Mouse (Mus musculus) gastrocnemius, postnatal 4 days (tissue): ENCODE results near the gene Slc15a1. TPM values are rescaled to one million over a fixed set of nuclear protein-coding genes. Genes with fewer than 3 reads are reported as not detected.

ENCODE experiments used
- DNase-seq, 2 experiments: peaks; one replicate each; pipeline ENCODE4 v3.0.0; 2021 to 2022; ENCODE audit warnings: low spot score in 2 of 2, mixed read lengths in 2 of 2
- long read RNA-seq, 2 experiments: library from polyadenylated mRNA; stranded (forward); transcript quantifications; one replicate each; pipeline ENCODE4 v2.0.0; 2021
- total RNA-seq, 2 experiments: library from RNA; stranded (reverse); gene quantifications; 2 replicates each; pipeline ENCODE4 v1.2.3; 2021

The Slc15a1 gene
- not detected for total RNA-seq
- long read RNA-seq, experiment 1 = 0 reads
- long read RNA-seq, experiment 2 = 0 reads

- DNase-seq = no peak
Measured at GRCm38 (mm10) chr14:121504781-121505484, at the start of gene Slc15a1. TSS of gene Slc15a1 (minus strand) at chr14:121505252.

DNA sequence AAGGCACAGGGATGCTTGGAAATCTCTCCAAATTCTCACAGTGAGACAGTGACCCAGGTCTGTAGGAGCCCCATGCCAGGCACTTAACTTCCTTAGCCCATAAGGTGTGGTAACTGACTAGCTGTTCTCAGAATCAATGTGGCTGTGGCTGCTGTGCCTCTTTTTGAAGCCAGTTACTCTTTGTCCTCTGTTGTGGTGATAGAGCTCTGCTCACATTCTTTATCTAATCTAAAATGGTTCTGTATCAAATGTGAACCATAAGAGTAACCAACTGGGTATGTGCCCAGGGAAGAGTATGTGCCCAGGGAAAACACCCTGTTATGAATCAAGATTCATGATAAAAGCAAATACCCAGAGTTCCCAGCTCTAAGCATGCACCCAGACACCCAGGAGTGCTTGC is 48.7 kb upstream of the Slc15a1 start:
- no peak for DNase-seq

- DNase-seq = no peak
Measured at GRCm38 (mm10) chr14:121552586-121552985, 47.5 kb upstream of the Slc15a1 start.

- DNase-seq = no peak
Measured at GRCm38 (mm10) chr14:121549834-121550233, 44.8 kb upstream of the Slc15a1 start.

- no peak for DNase-seq
Measured at GRCm38 (mm10) chr14:121547745-121548144, 42.7 kb upstream of the Slc15a1 start.

DNA sequence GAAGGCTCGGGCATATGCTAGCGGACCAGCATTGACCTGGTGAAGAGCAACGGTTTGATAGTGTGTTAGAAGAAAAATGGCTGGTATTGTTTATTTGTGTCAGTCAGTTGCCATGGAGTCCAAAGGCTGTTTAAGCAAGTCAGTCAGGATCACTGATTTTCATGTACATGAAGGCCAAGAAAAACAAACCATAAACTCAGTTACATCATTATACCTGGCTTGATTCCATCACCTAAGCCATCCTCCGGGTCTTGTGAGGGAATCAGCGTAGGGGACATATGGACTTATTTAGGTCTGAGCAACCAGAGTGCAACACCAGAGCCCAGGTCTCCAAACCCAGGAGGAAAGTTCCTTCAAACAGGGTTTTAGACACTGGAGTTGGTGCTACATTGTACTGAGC is 41.6 kb upstream of the Slc15a1 start:
- DNase-seq = no peak

GRCm38 (mm10) chr14:121545551-121546331 is 40.7 kb upstream of the Slc15a1 start:
- no peak for DNase-seq

DNA sequence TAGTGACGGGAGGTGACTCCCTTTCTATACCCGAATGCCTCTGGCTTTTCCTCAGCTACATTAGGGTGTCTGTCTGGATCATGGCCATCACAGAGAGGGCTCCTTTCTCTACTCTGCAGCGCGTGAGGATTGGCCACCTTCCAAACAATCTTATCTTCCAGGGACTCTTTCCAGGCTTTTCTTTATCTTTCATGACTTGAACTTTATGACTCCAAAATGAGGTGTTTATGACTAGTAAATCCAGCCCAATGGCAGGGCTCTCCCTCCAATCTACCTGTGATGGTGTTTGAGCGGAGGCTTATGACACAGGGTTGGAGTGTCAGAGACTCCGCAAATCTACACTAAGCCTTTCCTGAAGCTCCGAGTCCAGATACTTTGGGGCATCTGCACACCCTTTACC is 36.2 kb upstream of the Slc15a1 start:
- no peak for DNase-seq

GRCm38 (mm10) chr14:121534501-121534900 is 29.4 kb upstream of the Slc15a1 start:
- no peak for DNase-seq

DNA sequence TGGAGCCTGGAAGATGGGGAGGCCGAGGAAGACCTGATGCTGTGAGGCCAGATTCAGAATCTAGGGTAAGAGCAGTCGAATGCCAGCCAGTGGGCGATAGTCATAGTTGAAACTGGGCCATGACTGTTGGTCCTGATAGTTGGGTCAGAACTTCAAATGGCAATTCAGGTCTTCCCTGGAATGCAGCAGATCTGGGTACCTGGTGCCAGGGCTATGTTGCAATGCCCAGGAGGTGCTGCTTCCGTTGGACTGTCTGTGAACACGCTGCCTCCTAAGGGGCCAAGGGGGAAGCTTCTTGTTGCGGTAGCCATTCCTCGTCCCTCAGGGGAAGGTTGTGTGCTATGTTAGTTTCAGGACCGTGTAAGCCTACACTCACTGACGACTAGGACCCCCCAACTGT is 25.8 kb upstream of the Slc15a1 start:
- DNase-seq = no peak

GRCm38 (mm10) chr14:121527883-121528282 is 22.8 kb upstream of the Slc15a1 start:
- no peak for DNase-seq

DNA sequence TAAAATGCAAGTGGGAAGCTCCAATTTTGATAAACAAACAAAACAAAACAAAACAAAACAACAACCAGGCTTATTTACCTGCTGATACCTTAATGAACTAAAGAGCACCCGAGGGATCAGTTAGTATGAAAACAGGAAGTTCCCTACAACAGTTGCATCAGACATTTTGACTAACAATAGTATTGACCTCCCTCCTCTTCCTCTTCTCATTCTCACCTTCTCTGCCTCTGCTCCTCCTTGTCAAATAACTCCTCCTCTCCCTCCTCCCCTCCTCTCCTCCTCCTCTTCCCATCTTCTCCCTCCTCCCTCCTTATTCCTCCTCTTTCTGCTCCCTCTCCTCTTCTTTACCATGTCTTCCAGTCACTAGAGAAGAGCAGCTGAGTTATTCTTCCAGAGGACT is 22.1 kb upstream of the Slc15a1 start:
- no peak for DNase-seq

GRCm38 (mm10) chr14:121521709-121522108 is 16.7 kb upstream of the Slc15a1 start:
- DNase-seq = no peak

DNA sequence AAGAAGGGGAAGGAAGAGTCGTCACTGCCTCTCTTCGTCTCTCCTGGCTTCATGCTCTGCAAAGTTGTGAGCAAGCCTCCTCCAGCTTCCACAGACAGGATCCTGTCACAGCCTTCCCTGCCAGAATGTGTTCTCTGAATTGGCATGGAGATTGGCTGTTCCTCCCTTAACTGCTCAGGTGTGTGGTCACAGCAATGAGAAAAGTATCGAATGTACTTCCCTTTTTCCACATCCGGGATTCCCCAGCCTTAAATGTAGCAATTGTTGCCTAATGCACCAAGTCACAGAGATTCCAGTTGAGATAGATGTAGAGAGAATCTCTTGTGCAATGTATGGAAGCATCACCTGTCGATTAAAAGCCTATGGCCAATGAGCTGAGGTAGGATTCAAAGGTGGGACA is 11.8 kb upstream of the Slc15a1 start:
- no peak for DNase-seq

- no peak for DNase-seq
Measured at GRCm38 (mm10) chr14:121508929-121509328, 3.9 kb upstream of the Slc15a1 start.

DNA sequence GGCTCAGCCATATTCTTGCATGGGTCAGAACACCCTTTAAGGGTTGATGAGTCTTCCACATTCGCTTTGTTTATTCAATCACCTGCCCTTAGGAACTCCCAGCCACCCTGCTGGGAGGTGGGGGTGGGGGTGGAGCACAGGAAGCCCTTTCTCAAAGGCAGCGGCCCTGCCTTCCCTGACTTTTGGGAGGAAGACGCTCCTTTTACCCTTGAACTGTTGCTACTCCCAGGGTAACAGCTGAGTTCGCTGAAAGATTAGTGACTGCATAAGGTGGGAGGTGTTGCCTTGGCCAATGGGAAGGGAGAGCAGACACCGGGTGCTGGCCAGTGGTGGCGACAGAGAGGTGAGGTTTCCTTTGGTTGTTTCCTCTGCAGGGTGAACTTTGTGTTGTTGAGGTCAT is 1.3 kb upstream of the Slc15a1 start:
- no peak for DNase-seq

GRCm38 (mm10) chr14:121505485-121505860 is 421 bp upstream of the Slc15a1 start:
- DNase-seq = no peak

GRCm38 (mm10) chr14:121500577-121500976 is 4.5 kb downstream of the Slc15a1 start:
- no peak for DNase-seq

GRCm38 (mm10) chr14:121499769-121500168 is 5.3 kb downstream of the Slc15a1 start:
- no peak for DNase-seq

DNA sequence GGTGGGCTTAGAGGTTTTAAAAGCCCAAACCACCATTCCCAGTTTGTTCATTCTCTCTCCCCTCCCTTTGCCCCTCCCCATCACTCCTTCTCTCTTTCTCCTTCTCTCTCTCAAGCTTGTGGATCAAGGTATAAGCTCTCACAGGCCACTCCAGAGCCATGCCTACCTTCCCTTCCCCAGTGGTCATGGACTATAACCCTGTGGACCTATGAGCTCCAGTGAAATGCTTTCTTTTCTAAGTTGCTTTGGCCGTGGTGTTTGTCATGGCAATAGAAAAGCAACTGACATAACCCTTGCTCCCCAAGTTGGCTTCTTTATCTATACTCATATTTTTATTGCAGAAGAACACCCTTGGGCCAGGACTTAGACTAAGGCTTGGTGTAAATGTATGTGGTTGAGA is 7.3 kb downstream of the Slc15a1 start:
- no peak for DNase-seq

DNA sequence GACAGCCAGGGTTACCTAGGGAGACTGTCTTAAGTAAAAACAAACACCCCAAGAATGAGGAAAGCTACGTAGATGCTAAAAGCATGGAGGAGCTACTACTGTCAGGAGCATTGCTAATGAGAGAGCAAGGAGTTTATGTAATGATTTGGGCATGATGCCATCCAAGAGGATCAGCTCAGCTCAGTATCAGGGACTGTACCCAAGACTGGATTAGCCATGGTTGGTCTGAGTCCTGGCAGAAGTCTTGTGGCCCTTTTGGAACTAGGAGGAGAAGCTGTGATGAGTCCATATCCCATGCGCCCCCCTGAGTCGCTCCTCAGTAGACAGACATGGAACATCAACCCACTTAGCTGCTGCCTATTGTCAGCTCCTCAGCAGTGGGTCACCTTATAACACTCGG is 9.3 kb downstream of the Slc15a1 start:
- no peak for DNase-seq

- DNase-seq = no peak
Measured at GRCm38 (mm10) chr14:121495120-121495519, 9.9 kb downstream of the Slc15a1 start.

- DNase-seq = no peak
Measured at GRCm38 (mm10) chr14:121494238-121494637, 10.8 kb downstream of the Slc15a1 start.
